Mouse (Mus musculus): Measurements from ENCODE around the gene Smagp. TPM values are rescaled to one million over a fixed set of nuclear protein-coding genes. Genes with fewer than 3 reads are reported as not detected.
A peak's percentile ranks its signal among the peaks of the same experiment; 100 is the strongest.

The Smagp gene
- polyA plus RNA-seq, 1 experiment from 2014 or later: 21.7 TPM

DNA sequence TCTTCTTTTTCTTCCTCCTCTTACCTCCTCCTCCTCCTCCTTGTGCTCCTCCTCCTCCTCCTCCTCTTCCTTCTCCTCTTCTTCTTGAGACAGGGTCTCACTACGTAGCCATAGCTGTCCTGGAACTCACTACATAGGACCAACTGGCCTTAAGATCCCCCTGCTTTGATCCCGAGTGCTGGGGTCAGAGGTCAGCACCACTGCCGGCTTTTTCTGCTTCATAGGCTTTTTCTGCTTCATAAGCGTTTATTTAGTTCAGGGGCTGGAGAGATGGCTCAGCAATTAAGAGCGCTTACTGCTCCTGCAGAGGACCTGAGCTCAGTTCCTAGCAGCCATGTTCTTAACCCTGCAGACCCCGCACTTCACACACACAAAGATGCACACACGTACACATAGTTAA lies 45.0 kb upstream of the Smagp start:
- Histone ChIP-seq H3K27ac (ENCODE audit: low read depth) (no peak overlapping the region), H3K4me3 (ENCODE audit: low read depth, low read length) (no peak overlapping the region), H3K9me3 (ENCODE audit: low read length) (no peaks in the 10 kb centered on the region), H3K4me2 (ENCODE audit: low read depth, low read length) (no peak overlapping the region), H3K9ac (replicated peaks) (no peak overlapping the region), H3K4me1 (ENCODE audit: insufficient read depth) (peaks cover 34% of the 10 kb centered on the region), H3K36me3 (replicated peaks; ENCODE audit: insufficient read depth, low read length) (no peaks in the 10 kb centered on the region), H3K27me3 (ENCODE audit: insufficient read depth, low read length) (no peaks in the 10 kb centered on the region)
- ATAC-seq: no peak
- 44% methylated on average over 7 of the region's 7 CpGs for WGBS (ENCODE audit: insufficient replicate concordance)
- no peak for DNase-seq
- no peak for TF ChIP-seq CTCF (IDR thresholded peaks at IDR 0.05; ENCODE audit: low read depth)
- no peak for TF ChIP-seq EP300 (IDR thresholded peaks at IDR 0.05; ENCODE audit: low read depth)

DNA sequence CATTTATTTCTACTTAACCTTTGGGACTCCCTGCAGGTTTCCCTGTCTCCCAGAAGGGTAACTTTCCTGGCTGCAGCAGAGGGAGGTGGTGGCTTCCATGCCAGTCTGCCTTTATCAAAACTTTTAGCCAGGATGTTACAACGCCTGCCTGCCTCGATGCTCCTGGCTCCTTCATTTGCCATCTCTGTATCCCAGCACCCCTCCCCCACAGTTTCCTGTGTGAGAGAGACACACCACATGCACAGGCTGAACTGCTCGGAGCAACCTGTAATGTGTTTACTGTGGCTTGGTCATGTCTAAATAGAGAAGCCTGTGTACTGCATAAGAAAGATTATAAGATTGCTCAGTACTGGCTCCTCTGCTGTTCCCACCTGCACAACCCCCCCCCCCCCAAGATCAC lies 43.6 kb upstream of the Smagp start:
- Histone ChIP-seq H3K27me3 (ENCODE audit: insufficient read depth, low read length) (no peaks in the 10 kb centered on the region), H3K4me2 (ENCODE audit: low read depth, low read length) (no peak overlapping the region), H3K36me3 (replicated peaks; ENCODE audit: insufficient read depth, low read length) (no peaks in the 10 kb centered on the region), H3K4me1 (ENCODE audit: insufficient read depth) (peaks cover 34% of the 10 kb centered on the region), H3K27ac (ENCODE audit: low read depth) (no peak overlapping the region), H3K9ac (replicated peaks) (no peak overlapping the region), H3K4me3 (ENCODE audit: low read depth, low read length) (no peak overlapping the region), H3K9me3 (ENCODE audit: low read length) (no peaks in the 10 kb centered on the region)
- 40% methylated on average over 3 of the region's 3 CpGs for WGBS (ENCODE audit: insufficient replicate concordance)
- DNase-seq: no peak
- no peak for ATAC-seq
- TF ChIP-seq EP300 (IDR thresholded peaks at IDR 0.05; ENCODE audit: low read depth) (no peak), CTCF (IDR thresholded peaks at IDR 0.05; ENCODE audit: low read depth) (no peak)

DNA sequence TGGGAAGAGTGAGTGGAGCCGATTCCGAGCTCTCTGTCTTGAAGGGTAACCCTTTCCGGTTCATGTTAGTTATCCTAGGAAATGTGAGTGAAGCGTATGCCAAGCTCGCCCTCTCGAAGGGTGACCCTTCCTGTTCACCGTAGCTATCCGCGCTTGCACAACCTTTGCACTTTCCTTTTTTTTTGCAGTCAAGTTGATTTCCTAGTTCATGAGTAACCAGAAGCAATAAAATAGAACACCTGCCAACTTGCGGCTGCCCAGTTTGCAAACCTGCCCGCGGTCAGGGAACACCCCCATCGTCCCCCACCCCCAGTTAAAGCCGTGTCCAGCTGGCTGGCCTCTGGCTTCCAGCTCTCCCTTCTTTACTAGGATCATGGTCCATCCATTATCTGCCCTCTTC lies 42.3 kb upstream of the Smagp start:
- Histone ChIP-seq H3K4me2 (ENCODE audit: low read depth, low read length) (peak overlapping the region; percentile 50), H3K27me3 (ENCODE audit: insufficient read depth, low read length) (no peaks in the 10 kb centered on the region), H3K9ac (replicated peaks) (no peak overlapping the region), H3K27ac (ENCODE audit: low read depth) (peak overlapping the region; percentile 80), H3K4me1 (ENCODE audit: insufficient read depth) (peaks cover 43% of the 10 kb centered on the region), H3K36me3 (replicated peaks; ENCODE audit: insufficient read depth, low read length) (no peaks in the 10 kb centered on the region), H3K4me3 (ENCODE audit: low read depth, low read length) (no peak overlapping the region; the same call in 1 of the 2 replicates), H3K9me3 (ENCODE audit: low read length) (no peaks in the 10 kb centered on the region)
- TF ChIP-seq CTCF (IDR thresholded peaks at IDR 0.05; ENCODE audit: low read depth): no peak
- 0 out of 2 replicates have a peak, but pooled peaks have one; percentile 19 for TF ChIP-seq EP300 (IDR thresholded peaks at IDR 0.05; ENCODE audit: low read depth)
- ATAC-seq: peak; percentile 75
- peak; percentile 68 for DNase-seq
- 46% methylated on average over 14 of the region's 14 CpGs for WGBS (ENCODE audit: insufficient replicate concordance)

DNA sequence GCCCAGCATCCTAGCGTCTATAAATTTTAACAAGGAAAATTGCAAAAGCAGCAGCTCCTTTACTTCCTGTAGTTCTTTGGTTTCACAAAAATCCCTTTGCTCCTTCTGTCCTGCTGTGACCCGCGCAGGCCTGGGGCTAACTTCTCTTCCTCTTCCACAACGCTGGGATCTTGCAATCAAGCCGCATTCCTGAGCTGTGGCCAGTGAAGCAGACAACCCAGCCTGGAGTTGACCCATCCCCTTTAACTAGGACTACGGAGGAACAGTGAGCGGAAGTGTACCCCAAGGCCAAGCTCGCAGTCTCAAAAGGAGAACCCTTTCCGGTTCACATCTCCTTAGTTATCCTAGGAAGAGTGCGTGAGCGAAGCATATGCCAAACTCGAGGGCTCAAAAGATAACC lies 41.8 kb upstream of the Smagp start:
- peak; percentile 40; the same call in 1 of the 2 replicates for ATAC-seq
- TF ChIP-seq EP300 (IDR thresholded peaks at IDR 0.05; ENCODE audit: low read depth) (no peak), CTCF (IDR thresholded peaks at IDR 0.05; ENCODE audit: low read depth) (no peak)

DNA sequence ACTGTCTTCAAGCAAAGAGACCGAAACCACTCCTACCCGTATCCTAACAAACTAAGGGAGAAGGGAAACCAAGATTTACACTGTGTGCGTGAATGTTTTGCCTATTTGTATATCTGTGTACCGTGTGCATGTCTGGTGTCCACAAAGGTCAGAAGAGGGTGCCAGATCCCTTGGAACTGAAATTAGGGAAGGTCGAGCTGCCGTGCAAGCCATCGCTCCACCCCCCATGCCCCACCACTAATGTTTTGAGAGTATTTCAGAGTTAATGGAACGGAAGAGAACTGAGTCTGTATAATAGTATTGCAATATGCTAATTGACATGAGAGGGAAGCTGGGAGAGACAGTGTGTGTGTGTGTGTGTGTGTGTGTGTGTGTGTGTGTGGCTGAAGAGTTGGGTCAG lies 40.9 kb upstream of the Smagp start:
- Histone ChIP-seq H3K4me1 (ENCODE audit: insufficient read depth) (peaks cover 56% of the 10 kb centered on the region), H3K27me3 (ENCODE audit: insufficient read depth, low read length) (no peaks in the 10 kb centered on the region), H3K27ac (ENCODE audit: low read depth) (peak overlapping the region; percentile 80; the same call in 1 of the 2 replicates), H3K36me3 (replicated peaks; ENCODE audit: insufficient read depth, low read length) (no peaks in the 10 kb centered on the region), H3K9me3 (ENCODE audit: low read length) (no peaks in the 10 kb centered on the region), H3K4me2 (ENCODE audit: low read depth, low read length) (no peak overlapping the region), H3K9ac (replicated peaks) (no peak overlapping the region), H3K4me3 (ENCODE audit: low read depth, low read length) (no peak overlapping the region)
- DNase-seq (no peak), ATAC-seq (no peak)
- TF ChIP-seq CTCF (IDR thresholded peaks at IDR 0.05; ENCODE audit: low read depth) (no peak), EP300 (IDR thresholded peaks at IDR 0.05; ENCODE audit: low read depth) (no peak)
- WGBS (ENCODE audit: insufficient replicate concordance): 76% methylated on average over 8 of the region's 8 CpGs

More for the DNA sequence above, 41.8 kb upstream of the Smagp start:
- no peaks in the 10 kb centered on the region for H3K27me3 ChIP-seq (ENCODE audit: insufficient read depth, low read length)
- peak overlapping the region; percentile 80 for H3K27ac ChIP-seq (ENCODE audit: low read depth)
- H3K4me3 ChIP-seq (ENCODE audit: low read depth, low read length): no peak overlapping the region; the same call in 1 of the 2 replicates
- peak overlapping the region; percentile 50 for H3K4me2 ChIP-seq (ENCODE audit: low read depth, low read length)
- no peaks in the 10 kb centered on the region for H3K9me3 ChIP-seq (ENCODE audit: low read length)
- H3K9ac ChIP-seq (replicated peaks): no peak overlapping the region
- peak; percentile 46 for DNase-seq
- no peaks in the 10 kb centered on the region for H3K36me3 ChIP-seq (replicated peaks; ENCODE audit: insufficient read depth, low read length)
- H3K4me1 ChIP-seq (ENCODE audit: insufficient read depth): peaks cover 47% of the 10 kb centered on the region
- 63% methylated on average over 12 of the region's 12 CpGs for WGBS (ENCODE audit: insufficient replicate concordance)

GRCm38 (mm10) chr15:100676521-100676920 lies 39.8 kb upstream of the Smagp start:
- Histone ChIP-seq H3K4me3 (ENCODE audit: low read depth, low read length) (no peak overlapping the region), H3K9ac (replicated peaks) (no peak overlapping the region), H3K27ac (ENCODE audit: low read depth) (no peak overlapping the region), H3K4me1 (ENCODE audit: insufficient read depth) (peaks cover 56% of the 10 kb centered on the region), H3K9me3 (ENCODE audit: low read length) (no peaks in the 10 kb centered on the region), H3K36me3 (replicated peaks; ENCODE audit: insufficient read depth, low read length) (no peaks in the 10 kb centered on the region), H3K4me2 (ENCODE audit: low read depth, low read length) (no peak overlapping the region), H3K27me3 (ENCODE audit: insufficient read depth, low read length) (no peaks in the 10 kb centered on the region)
- ATAC-seq (no peak), DNase-seq (no peak)
- 79% methylated on average over 1 of the region's 1 CpGs for WGBS (ENCODE audit: insufficient replicate concordance)
- TF ChIP-seq CTCF (IDR thresholded peaks at IDR 0.05; ENCODE audit: low read depth) (peak; percentile 45), EP300 (IDR thresholded peaks at IDR 0.05; ENCODE audit: low read depth) (no peak)

DNA sequence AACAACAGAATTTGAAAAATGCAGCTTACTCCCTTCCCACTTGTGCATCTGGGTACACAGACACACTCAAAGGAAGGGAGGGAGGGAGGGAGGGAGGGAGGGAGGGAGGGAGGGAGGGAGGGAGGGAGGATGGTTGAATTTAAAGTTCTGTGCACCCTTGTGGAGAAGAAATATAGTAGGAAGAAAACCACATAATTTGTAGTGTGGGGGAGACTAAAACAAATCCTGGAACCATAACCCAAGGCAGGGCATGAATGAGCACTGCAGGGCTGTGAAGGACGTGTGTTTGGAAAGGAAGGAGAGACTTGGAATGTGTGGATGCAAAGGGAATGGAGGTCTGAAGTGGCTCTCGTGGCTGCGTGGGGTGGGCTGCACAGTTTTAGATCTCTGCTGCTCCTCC lies 38.7 kb upstream of the Smagp start:
- DNase-seq (no peak), ATAC-seq (no peak)
- no peak overlapping the region for H3K9ac ChIP-seq (replicated peaks)
- no peak for TF ChIP-seq CTCF (IDR thresholded peaks at IDR 0.05; ENCODE audit: low read depth)
- TF ChIP-seq EP300 (IDR thresholded peaks at IDR 0.05; ENCODE audit: low read depth): no peak
- no peaks in the 10 kb centered on the region for H3K9me3 ChIP-seq (ENCODE audit: low read length)
- no peak overlapping the region; the same call in 1 of the 2 replicates for H3K27ac ChIP-seq (ENCODE audit: low read depth)
- no peak overlapping the region for H3K4me2 ChIP-seq (ENCODE audit: low read depth, low read length)
- H3K36me3 ChIP-seq (replicated peaks; ENCODE audit: insufficient read depth, low read length): no peaks in the 10 kb centered on the region
- peaks cover 48% of the 10 kb centered on the region for H3K4me1 ChIP-seq (ENCODE audit: insufficient read depth)
- 70% methylated on average over 3 of the region's 3 CpGs for WGBS (ENCODE audit: insufficient replicate concordance)
- H3K27me3 ChIP-seq (ENCODE audit: insufficient read depth, low read length): no peaks in the 10 kb centered on the region
- no peak overlapping the region for H3K4me3 ChIP-seq (ENCODE audit: low read depth, low read length)
